Mouse (Mus musculus): ENCODE results near the gene Rasgrf1.

DNA sequence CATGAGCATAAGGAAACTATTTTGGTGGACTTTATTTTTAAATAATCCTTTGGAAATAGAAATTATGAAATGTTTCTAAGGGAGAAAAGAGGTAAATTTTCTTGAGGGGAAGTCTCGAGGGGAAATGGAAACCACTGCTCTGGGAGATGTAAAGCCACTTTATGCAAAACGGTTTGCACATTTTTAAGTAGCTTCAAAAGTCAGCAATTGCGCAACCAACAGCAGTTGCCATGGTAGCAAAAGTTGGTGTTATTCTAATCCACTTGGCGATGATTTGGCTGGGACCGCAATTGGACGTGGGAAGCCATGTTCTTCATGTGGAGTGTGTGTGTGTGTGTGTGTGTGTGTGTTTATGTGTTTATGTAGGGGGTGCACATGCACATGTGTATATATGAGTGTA, 37.6 kb upstream of the Rasgrf1 start:
- TF ChIP-seq CTCF (IDR thresholded peaks at IDR 0.05; ENCODE audit: control insufficient read depth, insufficient read depth, insufficient read length), result no peak
- no peak for TF ChIP-seq MAX (IDR thresholded peaks at IDR 0.05)
